Mouse (Mus musculus): ENCODE data around the gene Zbtb44. TPM values are rescaled to one million over a fixed set of nuclear protein-coding genes. Genes with fewer than 3 reads are reported as not detected.

The Zbtb44 gene
- total RNA-seq, 2 experiments from 2014 or later: 37.8 to 42.5 TPM

DNA sequence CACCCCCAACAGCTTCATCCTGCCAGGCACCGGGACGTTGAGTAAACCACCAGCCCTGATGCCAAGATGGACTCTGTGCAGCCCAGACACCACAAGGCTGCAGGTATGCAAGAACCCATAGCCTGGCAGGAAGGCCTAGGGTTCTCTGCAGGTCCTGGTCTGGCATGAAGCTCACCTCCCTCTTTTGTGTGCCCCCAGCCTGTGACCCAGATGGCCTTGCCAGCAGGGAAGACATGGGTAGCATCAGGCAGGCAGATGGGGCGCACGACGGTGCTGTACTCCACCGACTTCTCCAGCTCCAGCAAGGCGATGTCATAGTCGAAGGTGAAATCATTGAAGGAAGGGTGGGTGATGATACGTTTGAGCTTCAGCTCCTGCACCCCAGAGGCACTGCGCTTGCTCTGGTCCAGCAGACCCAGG lies 60.7 kb downstream of the Zbtb44 start:
- no peak for DNase-seq (ENCODE audit: low spot score in 2 of 2)
- intact Hi-C loops (cut with DNase I): no loop called here

DNA sequence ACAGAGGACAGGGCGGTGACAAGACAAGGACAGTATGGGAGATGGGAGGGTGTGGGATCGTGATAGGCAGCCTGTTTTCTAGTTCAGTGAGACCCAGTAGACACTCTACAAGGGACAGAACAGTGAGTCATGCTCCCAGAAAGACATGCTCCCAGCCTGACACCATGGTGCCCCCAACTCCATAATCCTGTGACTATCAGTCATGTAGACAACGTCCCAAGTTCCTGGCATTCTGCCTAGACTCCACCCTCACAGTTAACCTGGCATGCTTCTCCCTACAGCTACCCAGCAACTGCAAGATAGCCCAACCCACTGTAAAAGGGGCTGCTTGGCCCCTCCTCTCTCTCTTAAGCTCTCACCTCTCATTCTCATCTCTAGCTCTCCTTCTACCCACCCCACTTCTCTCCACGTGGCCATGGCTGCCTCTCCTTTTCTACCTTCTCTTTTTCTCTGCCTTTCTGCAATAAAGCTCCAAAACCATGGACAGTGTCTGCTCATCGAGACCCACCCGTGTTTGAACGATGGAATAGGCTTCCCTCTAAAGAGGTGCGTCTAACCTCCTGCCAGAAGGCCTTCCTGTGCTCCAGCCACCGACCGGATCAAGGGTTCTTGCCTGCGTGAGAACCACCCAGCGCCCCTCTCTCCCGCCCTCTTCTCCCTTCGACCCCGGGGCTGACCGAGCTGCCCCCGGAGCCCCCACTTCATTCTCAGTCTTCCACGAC lies 61.8 kb downstream of the Zbtb44 start:
- intact Hi-C loops (cut with DNase I): no loop called here
- no peak for DNase-seq (ENCODE audit: low spot score in 2 of 2)

DNA sequence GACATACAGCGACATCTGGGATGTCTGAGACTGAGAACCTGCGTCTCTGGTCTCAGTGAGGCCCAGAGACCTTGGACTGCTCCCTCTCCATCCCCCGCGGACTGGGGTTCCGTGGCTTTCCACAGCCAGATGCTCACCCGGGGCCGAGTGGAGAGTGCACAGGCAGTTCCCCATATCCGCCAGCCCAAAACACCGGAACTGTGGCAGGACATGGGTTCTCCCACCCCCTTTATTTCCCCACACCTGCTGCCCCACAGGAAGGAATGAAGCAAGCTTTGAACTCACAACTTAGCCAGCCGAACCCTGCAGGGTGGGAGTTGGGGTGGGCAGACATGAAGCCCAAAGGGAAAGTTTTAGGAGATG lies 62.4 kb downstream of the Zbtb44 start:
- DNase-seq (ENCODE audit: low spot score in 2 of 2): no peak
- intact Hi-C loops (cut with DNase I): no loop called here

DNA sequence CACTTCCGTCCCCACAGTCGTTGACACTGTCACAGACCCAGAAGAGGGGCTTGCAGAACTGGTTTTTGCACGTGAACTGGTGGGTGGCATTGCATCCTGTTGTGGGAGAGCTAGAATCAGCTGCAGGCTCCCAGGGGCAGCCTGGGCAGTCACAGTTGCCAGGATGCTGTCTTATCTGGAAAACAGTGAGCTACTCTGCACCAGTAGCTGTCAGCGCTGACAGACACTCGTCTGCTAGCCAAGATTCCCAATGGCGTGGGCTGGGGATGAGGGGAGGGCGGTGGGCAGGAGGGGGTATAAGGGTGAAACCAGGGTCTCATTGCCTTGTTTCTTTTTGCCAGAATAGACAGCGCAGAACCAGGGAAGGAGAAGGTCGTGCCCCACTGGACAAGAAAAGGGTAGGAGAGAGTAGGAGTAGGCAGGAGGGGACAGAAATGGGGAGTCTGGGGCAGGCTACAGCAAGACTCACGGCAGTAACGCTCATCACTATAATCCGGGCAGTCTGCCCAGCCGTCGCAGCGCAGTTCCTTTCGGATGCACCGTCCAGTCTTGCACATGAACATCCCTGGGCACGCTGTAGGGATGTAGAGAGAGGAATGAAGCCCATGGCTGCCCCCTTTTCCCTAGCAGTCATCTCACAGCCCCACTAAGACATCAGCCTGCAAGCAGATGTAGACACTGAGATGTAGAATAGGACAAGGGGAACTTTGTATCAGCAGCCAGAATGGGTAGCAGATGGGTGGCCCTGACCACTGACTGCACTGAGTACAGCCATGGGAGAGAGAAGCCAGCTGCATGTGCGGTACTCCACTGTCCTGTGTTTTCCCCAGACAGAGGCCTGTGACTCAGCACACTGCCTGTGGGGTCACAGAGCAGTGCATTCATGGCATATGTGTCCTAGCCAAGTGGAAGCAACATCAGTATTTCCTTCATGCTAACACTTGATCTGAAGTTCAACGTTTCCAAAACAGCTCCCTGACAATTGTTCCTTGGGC lies 66.9 kb downstream of the Zbtb44 start:
- peak in 1 of 2 experiments; percentile 46 for DNase-seq (ENCODE audit: low spot score in 2 of 2)
- intact Hi-C loops (cut with DNase I): no loop called here

DNA sequence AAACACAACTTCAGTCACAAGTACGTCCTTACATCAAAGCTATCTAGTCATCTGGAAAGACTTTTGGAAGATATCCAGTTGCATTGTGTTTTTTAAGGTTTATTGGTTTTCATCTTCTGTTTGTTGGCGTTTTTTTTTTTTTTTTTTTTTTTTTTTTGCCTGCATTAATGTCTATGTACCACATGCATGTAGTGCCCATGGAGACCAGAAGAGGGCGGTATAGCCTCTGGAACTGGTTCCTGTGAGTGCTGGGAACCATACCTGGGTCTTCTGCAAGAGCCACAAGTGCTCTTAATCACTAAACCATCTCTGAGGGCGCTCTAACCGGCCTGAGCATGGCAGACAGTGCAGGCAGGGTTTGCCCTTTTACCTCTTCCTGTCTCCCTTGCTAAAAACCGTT lies 67.7 kb downstream of the Zbtb44 start:
- DNase-seq (ENCODE audit: low spot score in 2 of 2): no peak
- intact Hi-C loops (cut with DNase I): no loop called here

DNA sequence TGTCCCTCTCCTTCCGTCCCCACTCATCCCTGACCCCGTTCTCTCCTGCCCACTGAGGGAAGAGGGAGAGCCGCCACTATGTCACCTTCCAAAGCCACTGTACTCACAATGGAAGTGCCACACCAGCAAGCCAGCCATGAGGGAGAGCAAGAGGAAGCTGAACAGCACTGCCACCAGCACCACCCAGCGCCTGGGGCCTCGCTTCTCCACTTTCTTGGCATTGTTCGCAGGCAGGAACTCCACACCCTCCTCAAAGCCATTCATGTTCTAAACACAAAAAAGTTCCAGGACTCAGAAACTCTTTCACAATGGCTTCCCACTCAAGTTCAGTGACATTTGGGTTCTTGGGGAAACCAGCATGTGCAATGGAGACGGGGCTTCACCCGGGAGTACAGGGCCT lies 78.0 kb downstream of the Zbtb44 start:
- intact Hi-C loops (cut with DNase I): no loop called here
- DNase-seq (ENCODE audit: low spot score in 2 of 2): no peak

DNA sequence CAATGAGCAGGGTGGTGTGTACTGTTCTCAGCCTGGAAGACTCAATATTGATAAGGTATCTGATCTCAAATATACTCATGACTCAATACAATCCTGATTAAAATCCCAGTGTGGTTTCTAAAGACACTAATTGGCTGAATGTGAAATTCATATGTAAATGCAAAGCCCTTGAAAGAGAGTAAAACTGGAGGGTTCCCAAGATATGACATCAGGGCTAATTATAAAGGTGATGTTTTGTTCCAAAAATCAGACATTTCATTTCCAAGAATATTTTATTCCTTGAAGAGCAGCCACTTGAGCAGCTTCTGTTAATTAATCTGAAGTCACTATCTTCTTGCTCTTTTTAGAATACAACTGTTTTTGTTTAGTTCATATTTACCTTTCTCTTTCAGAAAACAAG lies 85.1 kb downstream of the Zbtb44 start:
- intact Hi-C loops (cut with DNase I): no loop called here
- peak in 1 of 2 experiments; percentile 72 for DNase-seq (ENCODE audit: low spot score in 2 of 2)

DNA sequence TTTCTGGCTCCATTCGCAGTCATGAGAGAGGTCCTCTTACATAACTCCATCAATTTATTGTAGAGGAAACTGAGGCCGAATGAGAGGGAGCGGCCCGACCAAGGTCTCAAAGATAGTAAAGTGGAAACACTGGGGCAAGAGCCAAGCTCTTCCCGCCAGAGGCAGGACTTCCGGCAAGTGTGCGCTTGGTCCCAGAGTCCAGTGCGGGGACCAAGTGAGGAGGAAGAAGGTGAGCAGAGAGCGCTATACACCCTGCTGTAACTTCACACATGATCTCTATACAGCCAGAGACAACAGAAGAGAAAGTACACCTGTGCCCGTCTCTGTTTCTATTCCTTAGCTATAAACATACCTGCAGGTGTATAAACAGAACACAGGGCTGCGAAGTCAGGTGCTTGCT lies 86.6 kb downstream of the Zbtb44 start:
- no peak for DNase-seq (ENCODE audit: low spot score in 2 of 2)
- intact Hi-C loops (cut with DNase I): no loop called here

DNA sequence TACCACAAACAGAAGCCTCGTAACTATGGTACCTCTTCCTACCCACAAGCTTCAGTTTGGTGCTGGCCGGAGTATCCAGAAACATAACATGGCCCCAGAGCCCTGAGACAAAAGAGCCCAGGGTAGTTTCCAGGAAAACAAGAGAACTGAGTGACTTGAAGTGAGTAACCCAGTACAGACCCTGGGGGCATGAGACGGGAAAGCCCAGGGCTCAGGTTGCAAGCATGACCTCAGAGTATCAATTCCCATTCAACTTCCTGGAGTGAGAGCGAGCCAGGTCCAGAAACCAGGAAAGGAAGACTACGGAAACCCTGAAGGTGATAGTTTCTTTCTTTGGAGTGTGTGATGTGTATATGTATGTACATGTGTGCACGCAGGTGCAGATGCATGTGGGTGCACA lies 87.0 kb downstream of the Zbtb44 start:
- no peak for DNase-seq (ENCODE audit: low spot score in 2 of 2)
- intact Hi-C loops (cut with DNase I): no loop called here

DNA sequence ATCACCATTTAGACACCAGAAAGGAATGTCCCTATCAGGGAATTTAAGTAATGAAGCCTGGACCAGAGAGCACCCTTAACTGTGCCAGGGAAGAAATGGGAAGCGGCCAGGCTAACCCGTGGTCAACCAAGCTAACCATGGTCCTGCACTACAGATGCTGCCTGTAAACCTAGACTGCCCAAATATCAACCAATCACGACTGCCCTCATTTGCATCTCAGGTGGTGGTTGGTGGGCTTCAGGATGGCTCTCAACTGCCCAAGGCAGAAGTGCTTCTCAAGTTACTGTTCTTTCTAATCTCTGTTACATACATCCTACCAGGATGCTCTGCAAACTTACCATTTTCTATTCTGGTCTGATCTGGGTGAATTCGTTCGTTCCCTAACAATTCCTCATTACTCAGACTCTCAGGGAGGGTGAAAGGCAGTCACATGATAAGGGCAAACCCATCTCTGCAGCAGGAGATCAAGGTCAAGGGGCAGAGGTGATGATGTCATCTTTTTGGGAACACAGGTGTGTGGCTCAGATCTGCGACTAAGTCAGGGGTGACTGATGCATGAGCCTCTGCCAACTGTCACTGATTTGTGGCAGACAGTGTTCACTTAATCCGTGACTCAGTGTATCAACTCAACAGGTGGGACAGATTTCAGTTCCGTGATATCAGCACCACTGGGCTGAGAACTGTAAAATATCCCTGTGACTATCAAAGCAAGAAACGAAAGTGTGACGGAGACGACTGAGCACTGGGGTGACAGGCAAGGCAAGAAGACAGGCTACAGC lies 88.3 kb downstream of the Zbtb44 start:
- intact Hi-C loops (cut with DNase I): no loop called here
- no peak for DNase-seq (ENCODE audit: low spot score in 2 of 2)

DNA sequence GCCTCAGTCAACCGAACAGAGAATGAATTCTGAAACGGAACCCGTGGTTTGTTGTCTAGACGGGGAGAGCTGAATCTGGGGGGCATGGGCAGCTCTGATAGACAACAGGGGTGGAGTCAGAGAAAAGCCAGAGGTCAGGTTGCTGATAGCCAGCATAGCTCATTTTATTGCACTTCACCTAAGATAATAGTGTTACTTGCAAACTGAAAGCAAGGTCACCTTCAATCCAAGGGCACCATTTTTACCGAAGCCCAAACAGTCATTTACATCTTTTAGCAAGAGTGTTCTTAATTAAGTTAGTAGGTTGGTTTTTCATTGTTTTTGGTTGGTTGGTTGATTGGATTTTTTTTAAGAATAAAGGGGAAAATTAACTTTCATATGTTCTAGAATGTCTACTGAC lies 89.0 kb downstream of the Zbtb44 start:
- intact Hi-C loops (cut with DNase I): no loop called here
- no peak for DNase-seq (ENCODE audit: low spot score in 2 of 2)

DNA sequence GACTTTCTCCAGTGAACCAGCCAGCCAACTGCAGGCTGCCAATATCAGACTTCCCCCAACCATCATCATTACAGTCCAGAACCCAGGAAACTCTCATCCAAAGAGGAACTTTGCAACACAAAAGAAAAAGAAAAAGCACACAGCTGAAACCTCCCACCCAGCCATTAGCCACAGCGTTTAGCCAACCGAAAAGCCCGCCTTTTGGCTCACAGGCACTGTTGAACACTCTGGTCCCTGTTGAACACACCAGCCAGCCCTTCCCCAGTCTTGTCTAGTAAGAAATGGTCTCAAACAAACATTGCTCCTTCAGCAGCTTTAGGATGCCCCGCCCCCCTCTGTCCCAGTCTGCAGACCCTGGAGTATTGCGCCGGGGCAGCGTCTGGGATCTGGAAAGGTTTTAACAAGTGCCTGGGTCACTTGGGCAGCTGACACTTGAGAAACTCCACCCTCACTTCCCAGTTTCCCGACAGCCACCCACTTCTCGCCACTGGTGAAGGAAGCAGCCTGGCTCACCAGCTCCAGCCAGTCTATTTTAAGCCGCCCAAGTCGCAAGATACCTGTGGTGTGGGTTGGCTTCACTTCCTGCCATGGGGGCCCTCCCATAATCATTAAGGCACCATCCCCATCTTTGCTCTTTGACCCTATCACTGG lies 89.6 kb downstream of the Zbtb44 start:
- no peak for DNase-seq (ENCODE audit: low spot score in 2 of 2)
- intact Hi-C loops (cut with DNase I): no loop called here

DNA sequence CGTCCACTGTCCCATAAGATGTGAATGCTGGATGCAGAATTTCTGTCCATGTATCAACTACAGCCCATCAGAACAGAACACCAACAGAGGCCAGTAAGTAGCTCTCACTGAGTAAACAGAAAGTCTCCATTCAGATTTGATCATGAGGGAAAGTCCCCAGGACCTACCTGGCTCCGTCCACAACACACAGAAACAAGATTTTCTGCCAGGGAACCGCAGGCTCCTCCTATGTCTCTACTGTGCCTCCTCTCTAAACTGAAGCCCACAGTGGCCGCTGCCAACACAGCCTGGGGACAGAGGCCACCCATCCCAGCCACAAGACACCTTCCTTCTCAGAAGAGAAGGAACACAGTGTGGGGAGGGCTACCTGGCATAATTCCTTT lies 90.1 kb downstream of the Zbtb44 start:
- intact Hi-C loops (cut with DNase I): no loop called here

DNA sequence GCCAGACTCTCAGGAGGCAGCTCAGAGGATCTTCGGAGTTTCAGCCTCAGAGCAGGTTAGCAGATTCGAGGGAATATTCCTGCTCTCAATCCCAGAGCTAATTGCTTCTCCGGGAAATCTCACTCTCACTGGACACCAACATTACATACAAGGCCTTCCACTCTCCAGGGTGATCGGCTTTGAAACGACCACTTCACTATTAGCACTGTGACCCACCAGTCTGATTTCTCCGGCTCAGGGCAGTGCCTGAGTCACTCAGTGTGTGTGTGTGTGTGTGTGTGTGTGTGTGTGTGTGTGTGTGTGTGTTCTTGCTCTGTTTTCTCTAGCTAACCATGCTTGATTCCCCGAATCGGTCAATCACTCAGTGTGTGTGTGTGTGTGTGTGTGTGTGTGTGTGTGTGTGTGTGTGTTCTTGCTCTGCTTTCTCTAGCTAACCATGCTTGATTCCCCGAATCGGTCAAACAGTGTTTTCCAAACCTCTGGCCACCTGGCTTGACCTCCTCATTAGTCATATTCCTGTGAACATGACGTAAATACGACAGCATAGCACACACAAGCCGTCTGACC lies 92.1 kb downstream of the Zbtb44 start:
- intact Hi-C loops (cut with DNase I): no loop called here
- DNase-seq (ENCODE audit: low spot score in 2 of 2): peak in 1 of 2 experiments; percentile 24

More for the DNA sequence above, 90.1 kb downstream of the Zbtb44 start:
- DNase-seq (ENCODE audit: low spot score in 2 of 2): no peak

Other genes starting within 250 kb of the Zbtb44 start
- gene Adamts15, start 108.2 kb upstream of the Zbtb44 start, total RNA-seq (2021): 10 to 100 TPM; 10.1 TPM
- 1 to 10 TPM; 9.4 to 9.5 TPM for gene Adamts8, start 88.1 kb upstream of the Zbtb44 start, total RNA-seq (2021)
- gene St14, start 101.2 kb downstream of the Zbtb44 start, total RNA-seq (2021): under 1 TPM; 0.19 to 0.68 TPM
- 100 to 1,000 TPM; 496 to 530 TPM for gene Aplp2, start 181.2 kb downstream of the Zbtb44 start, total RNA-seq (2021)
- 10 to 100 TPM; 17.3 to 21.2 TPM for gene Prdm10, start 249.9 kb downstream of the Zbtb44 start, total RNA-seq (2021)

Data from left cerebral cortex, postnatal 14 days (tissue).